Mouse (Mus musculus) colon, adult 2 months (tissue): ENCODE results near the gene Gm7579. TPM values are rescaled to one million over a fixed set of nuclear protein-coding genes. Genes with fewer than 3 reads are reported as not detected.

Source experiments
- polyA plus RNA-seq: library from polyadenylated mRNA; depleted of rRNA; stranded (reverse); fragments of >200 nt; gene quantifications from 2 replicates; pipeline ENCODE4 v1.2.3, GENCODE M21; 2012; rRNA removed

Gm7579 gene
- polyA plus RNA-seq, result 0.64 and 3.1 TPM in 2 replicates

GRCm38 (mm10) chr7:142211559-142211958 is at the start of gene Gm7579:
Gene Gm7579, plus strand, starts transcription at chr7:142211859.

GRCm38 (mm10) chr7:142165639-142166038 is 46.0 kb upstream of the Gm7579 start, which contains the start of gene Gm4553:
Gene Gm4553, minus strand, starts transcription at chr7:142165739.

DNA sequence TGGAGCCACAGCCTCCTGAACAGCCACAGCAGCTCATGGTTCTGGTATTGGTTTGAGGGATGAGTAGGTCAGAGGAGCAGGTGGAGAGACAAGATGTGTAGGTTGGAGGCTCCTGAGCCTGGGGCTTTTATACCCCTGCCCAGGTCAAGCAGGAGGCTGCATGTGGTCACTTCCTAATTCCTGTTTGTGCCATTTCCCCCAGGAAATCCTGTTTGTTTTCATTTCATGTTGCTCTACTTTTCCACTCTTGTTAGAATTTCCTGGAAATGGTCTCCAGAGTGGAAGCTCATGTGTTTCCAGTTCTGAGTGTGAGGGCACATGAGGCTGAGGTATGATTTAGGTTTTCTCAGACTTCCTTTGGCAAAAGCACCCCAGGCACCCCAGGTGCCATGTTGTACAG is 35.8 kb upstream of the Gm7579 start, which contains the start of gene Krtap5-2:
TSS of gene Krtap5-2 (minus strand) at position 101 of the 400 bp plus-strand sequence.

GRCm38 (mm10) chr7:142190289-142190688 is 21.4 kb upstream of the Gm7579 start, which contains the start of gene Gm10153:
Gene Gm10153, minus strand, starts transcription at chr7:142190389.

GRCm38 (mm10) chr7:142201064-142201463 is 10.6 kb upstream of the Gm7579 start, which contains the start of gene Krtap5-3:
Gene Krtap5-3, plus strand, starts transcription at chr7:142201364.

DNA sequence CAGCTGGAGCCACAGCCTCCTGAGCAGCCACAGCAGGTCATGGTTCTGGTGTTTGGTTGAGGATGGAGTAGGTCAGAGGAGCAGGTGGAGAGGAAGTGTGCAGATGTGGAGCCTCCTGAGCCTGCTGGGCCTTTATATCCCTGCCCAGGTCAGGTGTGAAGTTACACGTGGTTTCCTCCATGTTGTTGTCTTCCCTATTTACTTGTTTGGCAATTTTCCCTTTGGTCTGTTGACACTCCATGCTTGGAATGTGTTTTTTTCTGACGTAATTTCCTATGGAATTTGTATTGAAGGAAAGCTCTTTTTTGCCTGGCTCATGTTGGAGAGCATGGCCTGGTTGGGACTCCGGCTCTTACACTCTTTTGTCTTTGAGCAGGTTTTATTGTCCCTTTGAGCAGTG is 18.2 kb downstream of the Gm7579 start, which contains the start of gene Krtap5-5:
TSS of gene Krtap5-5 (minus strand) at position 101 of the 400 bp plus-strand sequence.

DNA sequence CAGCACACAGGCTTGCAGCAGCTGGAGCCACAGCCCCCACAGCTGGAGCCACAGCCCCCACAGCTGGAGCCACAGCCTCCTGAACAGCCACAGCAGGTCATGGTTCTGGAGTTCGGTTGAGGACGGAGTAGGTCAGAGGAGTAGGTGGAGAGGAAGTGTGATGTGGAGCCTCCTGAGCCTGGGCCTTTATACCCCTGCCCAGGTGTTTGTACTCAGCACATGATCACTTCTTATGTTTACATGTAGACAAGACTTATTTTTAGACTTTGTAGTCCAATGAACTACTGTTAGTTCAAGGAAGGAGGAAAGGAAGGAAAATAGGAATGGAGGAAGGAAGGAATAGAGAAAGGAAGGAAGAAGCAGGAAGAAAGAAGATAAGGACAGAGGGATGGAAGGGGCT is 29.3 kb downstream of the Gm7579 start, which contains the start of gene Gm40460:
TSS of gene Gm40460 (minus strand) at position 101 of the 400 bp plus-strand sequence.

DNA sequence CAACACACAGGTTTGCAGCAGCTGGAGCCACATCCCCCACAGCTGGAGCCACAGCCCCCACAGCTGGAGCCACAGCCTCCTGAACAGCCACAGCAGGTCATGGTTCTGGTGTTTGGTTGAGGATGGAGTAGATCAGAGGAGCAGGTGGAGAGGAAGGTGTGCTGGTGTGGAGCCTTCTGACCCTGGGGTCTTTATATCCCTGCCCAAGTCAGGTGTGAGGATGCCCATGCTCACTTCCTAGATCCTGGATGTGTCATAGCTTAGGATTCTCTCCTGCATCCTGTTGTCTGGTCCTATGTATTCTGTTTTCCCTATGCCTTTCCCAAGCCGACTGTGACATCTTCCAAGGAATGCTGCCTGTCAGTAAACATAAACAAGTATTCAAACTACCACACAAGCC is 46.6 kb downstream of the Gm7579 start, which contains the start of gene Gm2431:
TSS of gene Gm2431 (minus strand) at position 101 of the 400 bp plus-strand sequence.

Other genes with a start within 250 kb of the Gm7579 start
- gene Mob2, start 150.8 kb upstream of the Gm7579 start, polyA plus RNA-seq, result 60.0 and 60.5 TPM in 2 replicates
- gene Dusp8, start 116.0 kb upstream of the Gm7579 start, polyA plus RNA-seq, result 9.8 and 15.4 TPM in 2 replicates
- gene Gm45618, start 91.1 kb upstream of the Gm7579 start, polyA plus RNA-seq, result not detected in 2 replicates
- not detected in 2 replicates for gene Gm39115, start 75.8 kb upstream of the Gm7579 start, polyA plus RNA-seq
- not detected in 2 replicates for gene Gm45337, start 67.3 kb upstream of the Gm7579 start, polyA plus RNA-seq
- gene Gm29735, start 54.7 kb upstream of the Gm7579 start, polyA plus RNA-seq, result not detected in 2 replicates
- gene Gm4553, start 46.1 kb upstream of the Gm7579 start, polyA plus RNA-seq, result not detected in 2 replicates
- gene Krtap5-2, start 35.9 kb upstream of the Gm7579 start, polyA plus RNA-seq, result not detected in 2 replicates
- not detected in 2 replicates for gene Gm10153, start 21.5 kb upstream of the Gm7579 start, polyA plus RNA-seq
- not detected in 2 replicates for gene Krtap5-3, start 10.5 kb upstream of the Gm7579 start, polyA plus RNA-seq
- not detected in 2 replicates for gene Krtap5-5, start 18.1 kb downstream of the Gm7579 start, polyA plus RNA-seq
- gene Gm40460, start 29.2 kb downstream of the Gm7579 start, polyA plus RNA-seq, result not detected in 2 replicates
- gene Gm2431, start 46.5 kb downstream of the Gm7579 start, polyA plus RNA-seq, result not detected in 2 replicates
- not detected in 2 replicates for gene Gm4559, start 62.5 kb downstream of the Gm7579 start, polyA plus RNA-seq
- not detected in 2 replicates for gene Krtap5-1, start 85.3 kb downstream of the Gm7579 start, polyA plus RNA-seq
- gene Krtap5-4, start 91.7 kb downstream of the Gm7579 start, polyA plus RNA-seq, result not detected in 2 replicates
- gene Ifitm10, start 161.9 kb downstream of the Gm7579 start, polyA plus RNA-seq, result 1.5 and 1.9 TPM in 2 replicates
- 0.17 TPM in 1 of 2 replicates, not detected in the other for gene Gm49369, start 170.8 kb downstream of the Gm7579 start, polyA plus RNA-seq
- gene Ctsd, start 176.2 kb downstream of the Gm7579 start, polyA plus RNA-seq, result 320 and 338 TPM in 2 replicates
- 6.9 and 8.6 TPM in 2 replicates for gene Syt8, start 223.0 kb downstream of the Gm7579 start, polyA plus RNA-seq
- 0.29 and 1.0 TPM in 2 replicates for gene Tnni2, start 229.9 kb downstream of the Gm7579 start, polyA plus RNA-seq
- 78.3 and 91.5 TPM in 2 replicates for gene Lsp1, start 248.9 kb downstream of the Gm7579 start, polyA plus RNA-seq